Mouse (Mus musculus) liver, embryonic 14.5 days (tissue): Measurements from ENCODE around the gene Phlpp2.

ENCODE experiments used
- CTCF ChIP-seq: IDR thresholded peaks from 2 replicates; pipeline ENCODE4 v1.5.1; 2016; ENCODE audit warnings: antibody characterized with exemption, low read depth, control low read depth
- EP300 ChIP-seq: IDR thresholded peaks from 2 replicates; pipeline ENCODE4 v1.6.1; 2016; ENCODE audit warnings: antibody characterized with exemption, low read depth

DNA sequence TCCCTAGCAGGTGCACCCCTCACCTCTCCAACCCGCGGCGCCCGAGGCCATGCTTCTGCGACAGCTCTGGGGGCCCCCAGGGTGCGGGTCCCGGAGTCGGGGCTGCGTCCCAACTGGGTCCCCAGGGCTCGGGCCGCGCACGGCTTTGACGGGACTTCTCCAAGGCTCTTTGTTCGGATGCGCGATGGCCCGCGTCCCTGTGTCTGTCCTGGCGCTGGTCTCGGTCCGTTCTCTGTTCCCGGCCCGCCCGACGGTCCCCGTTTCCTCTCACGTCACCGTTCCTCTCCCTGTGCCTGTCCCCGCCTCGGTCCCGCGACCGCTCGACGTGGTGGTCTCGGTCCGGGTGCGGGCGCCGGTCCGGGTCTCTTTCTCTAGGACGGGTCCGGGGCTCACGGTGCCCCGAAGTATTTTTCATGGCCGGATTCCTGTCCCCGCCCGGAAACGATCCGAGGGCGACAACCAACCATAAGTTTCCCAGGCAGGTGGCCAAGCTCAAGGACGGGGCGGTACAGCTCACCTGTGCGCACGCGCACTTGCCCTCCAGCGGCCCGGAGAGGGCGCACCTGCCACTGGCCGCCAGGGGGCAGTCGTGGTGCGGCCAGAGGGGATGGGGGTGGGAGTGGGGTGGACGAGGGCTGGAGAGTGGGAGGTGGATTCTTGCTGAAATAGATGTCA lies 93.5 kb downstream of the Phlpp2 start, which contains the start of gene Marveld3:
- TF ChIP-seq CTCF (peak; percentile 90), EP300 (no peak)
